Mouse (Mus musculus) E14TG2a.4 (cell line): ENCODE results near the gene Sugct.

Source experiments
- CTCF ChIP-seq: conservative IDR thresholded peaks from 2 replicates; pipeline ENCODE4 v1.5.1; 2014; ENCODE audit warnings: low read length
- NANOG ChIP-seq: IDR thresholded peaks from 2 replicates; pipeline ENCODE4 v1.6.1; 2014; ENCODE audit warnings: borderline replicate concordance, low read length, mixed read lengths
- POU5F1 ChIP-seq: IDR thresholded peaks from 2 replicates; pipeline ENCODE4 v1.6.1; 2014; ENCODE audit warnings: low read length, borderline replicate concordance

DNA sequence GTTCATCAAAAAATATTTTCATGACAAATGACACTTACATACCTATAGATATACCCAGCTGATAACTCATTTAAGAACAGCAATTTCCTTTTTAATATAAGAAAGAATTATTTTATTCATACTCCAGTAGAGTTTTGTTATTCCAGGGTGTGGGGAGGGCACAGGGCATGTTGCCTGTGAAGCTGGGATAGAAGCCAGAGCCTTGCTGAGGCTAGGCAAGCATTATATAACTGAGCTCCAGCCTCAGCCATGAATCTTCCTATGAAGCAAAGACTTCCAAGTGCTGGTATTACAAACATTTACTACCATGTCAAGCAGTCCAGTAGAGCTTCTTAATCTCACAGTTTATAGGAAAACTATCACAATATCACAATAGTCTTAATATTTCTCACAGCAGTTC is 70.4 kb downstream of the Sugct start:
- no peak for TF ChIP-seq CTCF
- TF ChIP-seq NANOG: no peak
- no peak for TF ChIP-seq POU5F1
